Mouse (Mus musculus) MEL (cell line): Measurements from ENCODE around the gene Nwd2. TPM values are rescaled to one million over a fixed set of nuclear protein-coding genes. Genes with fewer than 3 reads are reported as not detected.

Experiments used
- DNase-seq: peaks from one replicate; pipeline ENCODE4 v3.0.0; 2011; ENCODE audit warnings: low read depth, low spot score
- H3K27ac ChIP-seq: 2 replicates; pipeline ENCODE4 v1.5.1; 2012; ENCODE audit warnings: low read depth, mild to moderate bottlenecking, control low read depth, low read length, moderate library complexity; ENCODE audit not compliant: control insufficient read depth
- H3K27me3 ChIP-seq, 2 experiments: fragments of 150-350 bp in 1 of 2; sonication (generic) in 1 of 2; 2 replicates each; pipeline ENCODE4 v1.6.1; 2012; ENCODE audit warnings: low read length in 2 of 2, mild to moderate bottlenecking in 2 of 2, improper control_type of control experiment in 1 of 2, moderate library complexity in 1 of 2; ENCODE audit not compliant: insufficient read depth in 2 of 2, control insufficient read depth in 1 of 2
- H3K36me3 ChIP-seq, 2 experiments: 2 replicates each; pipeline ENCODE4 v1.6.1; 2012 to 2014; ENCODE audit warnings: low read length in 2 of 2, improper control_type of control experiment in 1 of 2, inconsistent platforms in 1 of 2, mild to moderate bottlenecking in 1 of 2; ENCODE audit not compliant: insufficient read depth in 2 of 2, control insufficient read depth in 1 of 2
- H3K4me1 ChIP-seq, 2 experiments: fragments of 150-350 bp in 1 of 2; sonication (generic) in 1 of 2; 2 replicates each; pipeline ENCODE4 v1.6.1; 2012; ENCODE audit warnings: low read length in 2 of 2, improper control_type of control experiment in 1 of 2, mild to moderate bottlenecking in 1 of 2; ENCODE audit not compliant: insufficient read depth in 2 of 2, control insufficient read depth in 1 of 2
- H3K4me3 ChIP-seq, 2 experiments: fragments of 150-350 bp in 1 of 2; sonication (generic) in 1 of 2; 2 replicates each; pipeline ENCODE4 v1.5.1; 2012; ENCODE audit warnings: low read depth in 2 of 2, low read length in 2 of 2, mild to moderate bottlenecking in 2 of 2, moderate library complexity in 2 of 2, control low read depth in 1 of 2, improper control_type of control experiment in 1 of 2; ENCODE audit not compliant: control insufficient read depth in 1 of 2, insufficient read depth in 1 of 2
- H3K79me2 ChIP-seq: 2 replicates; pipeline ENCODE4 v1.6.1; 2012; ENCODE audit warnings: mild to moderate bottlenecking, low read length, moderate library complexity; ENCODE audit not compliant: control insufficient read depth, poor library complexity, insufficient read depth
- H3K9ac ChIP-seq: 2 replicates; pipeline ENCODE4 v1.6.1; 2012; ENCODE audit warnings: low read depth, mild to moderate bottlenecking, control low read depth, low read length, moderate library complexity; ENCODE audit not compliant: control insufficient read depth, poor library complexity, severe bottlenecking
- H3K9me3 ChIP-seq: fragments of 150-350 bp; sonication (generic); replicated peaks from 2 replicates; pipeline ENCODE4 v1.6.1; 2012; ENCODE audit warnings: mild to moderate bottlenecking, low read length, improper control_type of control experiment, moderate library complexity; ENCODE audit not compliant: insufficient read depth
- BHLHE40 ChIP-seq: IDR thresholded peaks from 2 replicates; pipeline ENCODE4 v1.6.1; 2012; ENCODE audit warnings: low read depth, mild to moderate bottlenecking, inconsistent platforms, low read length, improper control_type of control experiment, borderline replicate concordance
- CTCF ChIP-seq, 3 experiments: IDR thresholded peaks in 2 of 3; conservative IDR thresholded peaks in 1 of 3; 2 replicates each; pipeline ENCODE4 v1.5.1; 2011 to 2012; ENCODE audit warnings: low read length in 3 of 3, low read depth in 2 of 3, mild to moderate bottlenecking in 2 of 3, improper control_type of control experiment in 1 of 3, inconsistent platforms in 1 of 3, mixed read lengths in 1 of 3, moderate library complexity in 1 of 3; ENCODE audit not compliant: control insufficient read depth in 1 of 3, insufficient read depth in 1 of 3, poor library complexity in 1 of 3, severe bottlenecking in 1 of 3
- GABPA ChIP-seq: IDR thresholded peaks from 2 replicates; pipeline ENCODE4 v1.6.1; 2012; ENCODE audit warnings: low read depth, mild to moderate bottlenecking, inconsistent platforms, low read length, improper control_type of control experiment, moderate library complexity
- MAZ ChIP-seq: IDR thresholded peaks from 2 replicates; pipeline ENCODE4 v1.6.1; 2012; ENCODE audit warnings: low read depth, mild to moderate bottlenecking, inconsistent platforms, low read length, improper control_type of control experiment
- NRF1 ChIP-seq: IDR thresholded peaks from 2 replicates; pipeline ENCODE4 v1.6.1; 2014; ENCODE audit warnings: low read depth, mild to moderate bottlenecking, inconsistent platforms, low read length, improper control_type of control experiment, moderate library complexity; ENCODE audit not compliant: poor library complexity, insufficient read depth, severe bottlenecking
- POLR2A ChIP-seq, 2 experiments: IDR thresholded peaks; 2 replicates each; pipeline ENCODE4 v1.6.1; 2011 to 2012; ENCODE audit warnings: low read length in 2 of 2, mild to moderate bottlenecking in 2 of 2, control low read depth in 1 of 2, improper control_type of control experiment in 1 of 2, low read depth in 1 of 2, moderate library complexity in 1 of 2; ENCODE audit not compliant: control insufficient read depth in 1 of 2, insufficient read depth in 1 of 2, poor library complexity in 1 of 2
- SIN3A ChIP-seq: IDR thresholded peaks from 2 replicates; pipeline ENCODE4 v1.6.1; 2012; ENCODE audit warnings: low read length, improper control_type of control experiment, inconsistent platforms
- TCF12 ChIP-seq: IDR thresholded peaks from 2 replicates; pipeline ENCODE4 v1.6.1; 2014; ENCODE audit warnings: low read depth, mild to moderate bottlenecking, inconsistent platforms, low read length, improper control_type of control experiment, moderate library complexity
- ZNF384 ChIP-seq: IDR thresholded peaks from 2 replicates; pipeline ENCODE4 v1.6.1; 2012; ENCODE audit warnings: low read depth, mild to moderate bottlenecking, inconsistent platforms, low read length, improper control_type of control experiment
- polyA plus RNA-seq, 2 experiments: library from polyadenylated mRNA; stranded (reverse) in 1 of 2; unstranded in 1 of 2; fragments of >175 nt in 1 of 2; fragments of >200 nt in 1 of 2; gene quantifications; 2 replicates each; pipeline versions ENCODE4 v1.2.1 to v1.2.4; 2012; ENCODE audit warnings: low replicate concordance in 2 of 2, low read depth in 1 of 2; ENCODE audit not compliant: insufficient read length in 2 of 2, insufficient read depth in 1 of 2, missing spikeins in 1 of 2
- total RNA-seq: library from RNA; depleted of rRNA; stranded (reverse); fragments of 300-350 nt; gene quantifications from 2 replicates; pipeline ENCODE4 v1.2.3, GENCODE M21; 2012

Nwd2 gene
- total and polyA plus RNA-seq, 3 experiments: not detected

DNA sequence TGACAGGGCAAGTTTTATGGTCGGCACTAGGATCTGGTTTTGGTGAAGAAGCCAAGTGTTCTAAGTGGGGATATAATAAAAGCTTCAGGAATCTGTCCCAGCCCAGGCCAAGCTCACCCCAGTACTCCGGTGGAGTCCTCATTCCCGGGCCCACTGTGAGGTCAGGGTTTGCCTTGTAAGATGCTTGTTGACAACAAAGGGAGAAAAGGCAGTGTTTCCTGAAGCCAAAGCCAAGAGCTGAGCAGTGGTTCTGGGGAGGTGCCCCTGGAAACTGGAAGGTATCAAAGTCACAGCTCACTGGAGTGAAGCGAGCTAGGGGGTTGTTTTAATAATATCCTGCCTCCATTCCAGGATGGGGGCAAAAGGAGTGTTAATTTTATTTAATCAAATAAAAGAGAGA is 170.1 kb downstream of the Nwd2 start:
- Histone ChIP-seq H3K9ac (no peak overlapping the region), H3K27ac (no peak overlapping the region), H3K36me3 (no peaks in the 10 kb centered on the region), H3K27me3 (no peaks in the 10 kb centered on the region), H3K4me1 (peaks cover 0 to 5% of the 10 kb centered on the region in 2 experiments; a peak in 2 of 4 replicates), H3K4me3 (no peak overlapping the region), H3K79me2 (no peaks in the 10 kb centered on the region), H3K9me3 (no peaks in the 10 kb centered on the region)
- no peak for DNase-seq
- TF ChIP-seq GABPA: no peak

- H3K9ac ChIP-seq: no peak overlapping the region
- H3K4me1 ChIP-seq: peaks cover 0 to 5% of the 10 kb centered on the region in 2 experiments; a peak in 2 of 4 replicates
Measured at GRCm38 (mm10) chr5:63819519-63819918, 170.6 kb downstream of the Nwd2 start.

GRCm38 (mm10) chr5:63821176-63821575 is 172.3 kb downstream of the Nwd2 start:
- Histone ChIP-seq H3K27ac (no peak overlapping the region), H3K36me3 (no peaks in the 10 kb centered on the region), H3K9ac (no peak overlapping the region), H3K4me1 (peaks cover 0 to 5% of the 10 kb centered on the region in 2 experiments; a peak in 2 of 4 replicates), H3K4me3 (no peak overlapping the region), H3K27me3 (no peaks in the 10 kb centered on the region), H3K9me3 (no peaks in the 10 kb centered on the region), H3K79me2 (no peaks in the 10 kb centered on the region)
- DNase-seq: no peak
- TF ChIP-seq POLR2A (IDR thresholded peaks at IDR 0.05; ENCODE audit: control insufficient read depth in 1 of 2, insufficient read depth in 1 of 2, low read depth in 1 of 2, low read length in 2 of 2, poor library complexity in 1 of 2) (no peak), MAZ (no peak), ZNF384 (no peak), SIN3A (no peak), NRF1 (no peak), GABPA (no peak), CTCF (IDR thresholded peaks at IDR 0.05 in 2 of 3, conservative IDR thresholded peaks at IDR 0.05 in 1 of 3; ENCODE audit: control insufficient read depth in 1 of 3, insufficient read depth in 1 of 3, low read depth in 2 of 3, low read length in 3 of 3, poor library complexity in 1 of 3, severe bottlenecking in 1 of 3) (peak in 1 of 3 experiments; percentile 14; a peak in 2 of 6 replicates)

More at GRCm38 (mm10) chr5:63819519-63819918, 170.6 kb downstream of the Nwd2 start:
- Histone ChIP-seq H3K79me2 (no peaks in the 10 kb centered on the region), H3K4me3 (no peak overlapping the region), H3K27me3 (no peaks in the 10 kb centered on the region), H3K36me3 (no peaks in the 10 kb centered on the region), H3K27ac (no peak overlapping the region), H3K9me3 (no peaks in the 10 kb centered on the region)
- DNase-seq: no peak
- TF ChIP-seq TCF12 (no peak), MAZ (no peak), BHLHE40 (no peak)
